Mouse (Mus musculus): ENCODE measurements around the gene Afdn. TPM values are rescaled to one million over a fixed set of nuclear protein-coding genes. Genes with fewer than 3 reads are reported as not detected.

Gene Afdn
- total RNA-seq (2015) (2.5 and 3.7 TPM in 2 replicates), total RNA-seq (2017) (2.6 and 5.6 TPM in 2 replicates)

DNA sequence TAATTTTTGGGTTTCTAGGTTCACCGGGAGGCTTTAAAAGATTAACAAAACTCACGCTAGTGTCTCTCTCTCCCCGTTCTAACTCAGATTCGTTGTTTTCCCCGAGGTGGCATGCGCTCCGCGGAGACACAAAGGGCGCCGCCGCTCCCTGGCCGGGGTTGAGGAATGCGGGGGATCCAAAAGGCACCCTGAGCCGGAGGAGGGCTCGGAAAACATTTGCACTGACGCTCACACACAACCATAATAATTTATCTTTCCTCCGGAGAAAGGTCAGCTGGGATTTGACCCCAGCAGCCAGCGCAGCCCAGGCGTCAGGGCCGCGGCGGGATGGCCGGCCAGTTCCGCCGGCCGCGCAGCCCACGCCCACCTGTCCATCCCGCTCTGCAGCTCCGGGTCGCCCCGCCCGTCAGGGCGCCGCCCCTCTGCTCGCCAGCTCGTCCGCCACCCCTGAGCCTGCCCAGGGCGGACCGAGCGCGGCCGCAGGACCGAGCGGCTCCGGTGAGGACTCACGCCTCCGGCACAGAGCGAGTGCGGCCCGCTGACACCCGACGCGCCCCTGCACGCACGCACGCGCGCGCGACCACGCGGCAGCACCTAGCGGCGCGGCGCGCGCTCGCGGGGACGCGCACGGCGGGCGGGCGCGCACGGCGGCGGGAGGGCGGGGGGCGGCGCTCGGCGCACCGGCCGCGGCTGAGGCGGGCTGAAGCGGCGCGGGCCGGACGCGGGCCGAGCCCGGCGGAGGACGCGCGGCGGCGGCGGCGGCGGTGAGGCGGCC, at the start of gene Afdn:
TSS of gene Afdn (plus strand) at position 687 of the 775 bp plus-strand sequence.
- peak; percentile 79 for ATAC-seq (replicated peaks; ENCODE audit: poor library complexity)

DNA sequence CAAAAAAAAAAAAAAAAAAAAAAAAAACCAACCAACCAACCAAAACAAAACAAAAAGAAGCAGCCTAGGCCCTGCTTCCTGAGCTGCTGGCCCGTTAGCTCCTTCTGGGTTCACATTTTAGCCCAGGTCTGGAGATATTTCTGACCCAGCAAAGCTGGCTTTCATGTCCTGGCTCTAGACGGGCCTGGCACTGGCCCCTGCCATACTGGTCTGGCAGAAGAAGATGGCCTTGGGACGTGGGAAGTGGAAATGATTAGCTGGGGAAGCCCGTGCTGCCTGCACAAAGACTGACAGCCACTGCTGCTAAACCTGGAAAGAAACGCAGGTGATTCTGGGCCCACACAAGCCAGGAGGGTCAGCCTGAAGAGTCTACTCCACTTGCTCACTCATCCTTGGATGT, 49.2 kb upstream of the Afdn start:
- no peak for ATAC-seq (replicated peaks; ENCODE audit: poor library complexity)

GRCm38 (mm10) chr17:13712116-13712515, 48.2 kb upstream of the Afdn start:
- no peak for ATAC-seq (replicated peaks; ENCODE audit: poor library complexity)

DNA sequence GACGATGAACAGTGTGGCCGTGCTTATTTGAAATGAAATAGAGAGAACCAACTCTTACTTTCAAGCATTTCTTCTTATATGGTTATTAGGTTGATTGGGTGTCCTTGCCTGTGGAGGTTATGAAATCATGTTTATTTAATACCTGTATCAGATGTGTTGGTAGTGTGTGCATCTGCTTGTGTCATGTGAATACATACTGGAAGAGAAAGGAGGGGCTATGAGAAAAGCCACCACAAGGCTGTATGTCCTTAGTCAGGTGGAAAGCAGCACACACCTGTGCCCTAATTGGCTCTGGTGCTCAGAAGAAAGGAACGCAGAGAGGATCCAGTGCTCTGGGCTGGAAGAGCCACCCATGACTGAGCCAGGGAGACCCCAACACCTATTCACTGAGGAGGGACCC, 47.8 kb upstream of the Afdn start:
- no peak for ATAC-seq (replicated peaks; ENCODE audit: poor library complexity)

- no peak for ATAC-seq (replicated peaks; ENCODE audit: poor library complexity)
Observed at GRCm38 (mm10) chr17:13714128-13714527, 46.2 kb upstream of the Afdn start.

- no peak for ATAC-seq (replicated peaks; ENCODE audit: poor library complexity)
Observed at GRCm38 (mm10) chr17:13714654-13715053, 45.7 kb upstream of the Afdn start.

GRCm38 (mm10) chr17:13715511-13715910, 44.8 kb upstream of the Afdn start:
- ATAC-seq (replicated peaks; ENCODE audit: poor library complexity) = peak; percentile 97

DNA sequence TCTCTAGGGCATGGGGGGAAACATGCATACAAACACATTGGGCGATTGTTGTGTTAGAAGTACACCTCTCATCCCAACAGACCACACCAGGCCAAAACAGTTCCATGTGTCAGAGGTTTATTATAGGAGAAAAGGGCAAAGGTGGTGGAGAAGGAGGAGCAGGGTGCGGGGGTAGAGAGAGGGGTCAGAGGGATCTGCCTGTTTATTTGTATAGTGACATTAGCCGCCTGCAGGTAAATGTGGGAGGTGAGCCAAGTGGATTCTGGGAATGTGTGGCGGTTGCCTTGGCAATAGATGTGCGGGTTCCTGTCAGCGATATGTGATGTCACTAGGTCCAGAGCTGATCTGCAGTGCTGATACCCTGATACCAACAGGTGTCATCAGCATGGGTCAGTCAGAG, 44.0 kb upstream of the Afdn start:
- ATAC-seq (replicated peaks; ENCODE audit: poor library complexity) = no peak

DNA sequence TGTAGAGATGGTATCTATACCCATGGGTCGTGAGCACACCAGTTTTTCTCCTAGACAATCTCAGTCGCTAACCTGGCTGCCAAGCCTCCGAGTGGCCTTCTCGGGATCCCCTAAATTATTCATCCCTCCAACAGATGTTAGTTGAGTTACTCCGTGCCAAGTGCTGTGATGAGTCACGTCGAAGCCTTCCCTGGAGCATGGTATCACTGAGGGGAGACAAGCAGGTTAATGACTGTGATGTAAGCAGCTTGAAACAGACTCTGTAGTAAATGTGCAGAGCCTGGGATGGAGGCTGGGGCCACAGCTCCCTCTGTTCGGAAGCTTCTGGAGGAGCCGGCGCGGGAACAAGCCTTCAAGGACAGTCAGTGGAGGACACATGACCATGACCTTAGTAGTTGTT, 42.9 kb upstream of the Afdn start:
- no peak for ATAC-seq (replicated peaks; ENCODE audit: poor library complexity)

- ATAC-seq (replicated peaks; ENCODE audit: poor library complexity) = no peak
Observed at GRCm38 (mm10) chr17:13720187-13720586, 40.2 kb upstream of the Afdn start.

- ATAC-seq (replicated peaks; ENCODE audit: poor library complexity) = no peak
Observed at GRCm38 (mm10) chr17:13721372-13721771, 39.0 kb upstream of the Afdn start.

DNA sequence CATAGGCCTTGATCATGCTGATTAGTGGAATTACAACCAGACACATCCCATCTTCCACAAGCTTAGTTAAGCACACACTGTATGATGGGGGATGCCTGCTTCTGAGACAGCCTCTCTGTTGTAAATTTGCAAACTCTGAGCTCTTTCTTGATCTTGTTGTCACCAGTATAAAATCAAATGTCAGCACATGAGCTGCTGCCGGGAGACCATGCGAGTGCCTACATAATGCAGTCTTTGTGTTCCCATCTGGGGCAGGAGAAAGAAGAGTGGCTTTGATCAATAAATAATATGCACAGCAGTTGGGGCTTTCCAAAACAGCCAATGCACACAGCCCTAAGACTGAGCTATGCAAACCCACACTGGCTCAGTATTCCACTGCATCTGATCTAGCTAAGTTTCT, 37.9 kb upstream of the Afdn start:
- no peak for ATAC-seq (replicated peaks; ENCODE audit: poor library complexity)

DNA sequence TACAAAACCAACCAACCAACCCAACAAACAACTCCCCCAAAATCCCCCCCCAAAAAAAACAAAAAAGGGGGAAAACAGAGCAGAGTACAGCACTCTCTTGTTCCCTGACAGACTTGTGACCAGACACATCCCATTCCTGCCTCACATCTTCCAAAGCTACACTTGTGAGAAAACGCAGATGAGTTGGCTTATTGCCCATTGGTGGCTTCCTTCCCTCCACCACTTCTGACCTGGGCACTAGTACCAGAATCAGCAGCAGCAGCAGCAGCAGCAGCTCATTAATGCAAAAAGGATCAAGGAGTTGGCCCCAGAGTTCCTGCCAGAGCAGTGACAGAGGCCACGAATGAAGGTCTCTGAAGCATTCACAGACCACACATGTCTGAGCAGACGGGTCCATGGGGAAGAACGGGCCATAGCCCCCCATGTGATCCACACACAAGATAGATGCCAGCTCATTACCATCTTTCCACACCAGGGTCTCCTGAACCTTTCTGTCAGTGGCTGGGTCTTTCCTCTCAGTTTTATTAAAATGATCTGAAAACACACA, 35.3 kb upstream of the Afdn start:
- ATAC-seq (replicated peaks; ENCODE audit: poor library complexity) = no peak

DNA sequence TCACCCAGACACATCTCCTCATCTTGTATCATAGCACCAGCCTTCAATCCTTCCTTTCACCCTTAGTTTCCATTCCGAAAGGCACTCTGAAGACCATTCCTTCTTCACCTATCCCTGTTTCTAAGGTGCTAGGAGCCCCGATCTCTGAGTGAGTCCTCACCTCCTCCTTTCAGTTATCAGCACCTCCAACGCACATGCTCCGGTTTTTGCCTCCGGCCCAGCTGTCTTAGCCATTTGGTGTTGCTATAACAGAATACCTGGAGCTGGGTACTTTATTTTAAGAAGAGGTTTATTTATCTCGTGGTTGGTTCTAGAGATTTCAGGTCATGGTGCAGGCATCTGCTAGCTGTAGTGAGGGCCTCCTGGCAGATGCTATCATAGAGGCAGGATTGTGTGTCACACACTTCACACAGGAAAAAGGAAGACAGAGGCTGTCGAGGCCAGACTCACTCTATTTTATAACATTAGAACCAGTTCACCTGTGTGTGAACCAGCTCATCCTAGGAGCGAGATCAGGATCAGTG, 33.4 kb upstream of the Afdn start:
- no peak for ATAC-seq (replicated peaks; ENCODE audit: poor library complexity)

- ATAC-seq (replicated peaks; ENCODE audit: poor library complexity) = no peak
Observed at GRCm38 (mm10) chr17:13730980-13731726, 29.2 kb upstream of the Afdn start.

DNA sequence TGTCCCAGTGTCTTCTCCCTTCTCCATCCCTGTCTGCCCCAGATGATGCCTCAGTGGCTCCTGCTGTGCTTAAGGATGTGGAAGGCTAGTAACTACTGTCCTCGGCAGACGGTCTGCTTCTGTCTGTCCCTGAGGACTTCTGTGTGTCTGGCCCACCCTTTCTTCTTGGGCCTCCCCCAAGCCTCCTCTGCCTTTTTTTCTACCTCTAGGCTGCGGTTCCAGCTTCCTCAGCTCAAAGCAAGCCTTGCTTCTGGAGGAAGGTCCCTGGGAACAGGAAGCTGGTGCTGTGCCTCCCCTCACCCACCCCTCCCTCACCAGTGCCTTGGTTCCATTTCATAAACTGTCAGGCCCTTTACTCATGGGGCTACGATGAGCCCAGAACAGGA, 28.6 kb upstream of the Afdn start:
- ATAC-seq (replicated peaks; ENCODE audit: poor library complexity) = peak; percentile 82

GRCm38 (mm10) chr17:13732685-13733084, 27.7 kb upstream of the Afdn start:
- ATAC-seq (replicated peaks; ENCODE audit: poor library complexity) = no peak

- ATAC-seq (replicated peaks; ENCODE audit: poor library complexity) = no peak
Observed at GRCm38 (mm10) chr17:13733971-13734370, 26.4 kb upstream of the Afdn start.

- no peak for ATAC-seq (replicated peaks; ENCODE audit: poor library complexity)
Observed at GRCm38 (mm10) chr17:13735057-13735456, 25.3 kb upstream of the Afdn start.

DNA sequence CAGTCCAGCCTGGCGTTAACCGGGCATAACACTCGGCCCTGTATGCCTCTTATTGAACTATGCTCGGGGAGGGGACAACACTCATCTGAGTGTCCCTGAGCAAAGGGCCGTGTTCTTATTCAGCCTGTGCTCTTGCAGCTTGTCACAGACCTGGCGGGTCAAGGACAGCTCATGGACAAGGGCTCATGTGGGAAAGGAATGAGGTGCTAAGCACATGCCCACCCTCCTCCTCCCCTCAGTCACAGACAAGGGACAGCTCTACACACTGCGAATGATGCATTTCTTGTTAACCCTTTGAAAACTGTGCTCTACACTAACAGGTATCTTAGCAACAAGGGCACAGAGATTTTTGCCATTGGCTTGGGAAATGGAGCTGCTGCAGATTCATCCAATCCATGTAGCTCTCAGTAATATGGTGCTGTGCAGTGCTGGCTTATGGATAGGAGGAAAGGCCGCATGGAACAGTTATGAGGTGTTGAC, 24.5 kb upstream of the Afdn start:
- ATAC-seq (replicated peaks; ENCODE audit: poor library complexity) = no peak

GRCm38 (mm10) chr17:13737336-13737735, 23.0 kb upstream of the Afdn start:
- ATAC-seq (replicated peaks; ENCODE audit: poor library complexity) = no peak

All from megakaryocyte progenitor cell, adult 5-6 weeks (primary cell).